Mouse (Mus musculus) embryonic facial prominence, embryonic 11.5 days (tissue): ENCODE measurements around the gene Agfg2. TPM values are rescaled to one million over a fixed set of nuclear protein-coding genes. Genes with fewer than 3 reads are reported as not detected.
A peak's percentile ranks its signal among the peaks of the same experiment; 100 is the strongest.

Source experiments
- ATAC-seq: fragments of 200-750 bp; cut with Nextera tagmentation; replicated peaks from 2 replicates; pipeline ENCODE4 v1.8.0; 2017; ENCODE audit warnings: low read depth; ENCODE audit not compliant: insufficient number of reproducible peaks, low FRiP score, low TSS enrichment
- DNase-seq: peaks from one replicate; pipeline ENCODE4 v3.0.0-alpha.2; 2015; ENCODE audit warnings: low spot score
- H3K27ac ChIP-seq: fragments of 300-500 bp; sonication (generic); replicated peaks from 2 replicates; pipeline ENCODE4 v1.5.1; 2014; ENCODE audit warnings: mild to moderate bottlenecking, low read depth, low read length, control low read depth
- H3K27me3 ChIP-seq: fragments of 300-500 bp; sonication (generic); 2 replicates; pipeline ENCODE4 v1.6.1; 2014; ENCODE audit warnings: mild to moderate bottlenecking, low read length, moderate library complexity, mixed read lengths; ENCODE audit not compliant: control insufficient read depth, insufficient read depth
- H3K36me3 ChIP-seq: fragments of 300-500 bp; sonication (generic); replicated peaks from 2 replicates; pipeline ENCODE4 v1.6.1; 2014; ENCODE audit warnings: low read depth, mild to moderate bottlenecking, low read length, moderate library complexity, mixed read lengths; ENCODE audit not compliant: control insufficient read depth, insufficient read depth
- H3K4me1 ChIP-seq: fragments of 300-500 bp; sonication (generic); 2 replicates; pipeline ENCODE4 v1.6.1; 2014; ENCODE audit warnings: low read length, mixed read lengths; ENCODE audit not compliant: control insufficient read depth, insufficient read depth
- H3K4me2 ChIP-seq: fragments of 300-500 bp; sonication (generic); 2 replicates; pipeline ENCODE4 v1.6.1; 2014; ENCODE audit warnings: low read depth, mild to moderate bottlenecking, control low read depth, low read length, moderate library complexity
- H3K4me3 ChIP-seq: fragments of 300-500 bp; sonication (generic); 2 replicates; pipeline ENCODE4 v1.5.1; 2014; ENCODE audit warnings: low read depth, low read length, control low read depth
- H3K9ac ChIP-seq: fragments of 300-500 bp; sonication (generic); replicated peaks from 2 replicates; pipeline ENCODE4 v1.6.1; 2014; ENCODE audit warnings: mild to moderate bottlenecking, control low read depth, low read length
- H3K9me3 ChIP-seq: fragments of 300-500 bp; sonication (generic); replicated peaks from 2 replicates; pipeline ENCODE4 v1.6.1; 2016; ENCODE audit warnings: mild to moderate bottlenecking, low read length, inconsistent platforms, mixed read lengths; ENCODE audit not compliant: control insufficient read depth
- WGBS: fragments of 180-500 bp; shearing (Covaris S2); extraction: QIAGEN DNeasy Blood & Tissue Kit; methylation state at CpG from one replicate; pipeline ENCODE4 v1.1.7; 2014; 5-methylcytosine and 5-hydroxymethylcytosine counted together
- polyA plus RNA-seq: library from polyadenylated mRNA; unstranded; fragments of >200 nt; fragmentation: Nextera tagmentation; extraction: Ambion mirVana; gene quantifications from 2 replicates; pipeline ENCODE4 v1.2.1, GENCODE M21; 2014

Gene Agfg2
- polyA plus RNA-seq, 1 experiment from 2014 or later, result 11.9 TPM

DNA sequence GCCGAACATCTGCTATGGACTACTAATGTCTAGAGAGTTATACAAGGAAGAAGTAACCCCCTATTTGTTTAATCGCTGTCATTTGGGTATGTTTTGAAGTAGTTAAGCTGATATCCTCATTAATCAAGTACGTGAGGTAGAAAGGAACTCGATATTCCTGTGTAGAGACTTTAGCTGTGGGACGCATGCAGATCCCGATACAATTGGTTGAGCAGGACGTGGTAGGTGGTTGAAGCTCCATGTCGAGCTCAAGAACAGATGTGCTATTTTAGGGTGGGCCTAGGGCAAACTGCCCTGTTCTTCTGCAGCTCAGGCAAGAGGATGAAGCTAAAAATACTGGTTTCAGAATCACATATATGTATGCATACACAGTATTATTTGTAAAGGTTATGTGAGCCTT, 31.2 kb upstream of the Agfg2 start:
- Histone ChIP-seq H3K9me3 (no peaks in the 10 kb centered on the region), H3K4me2 (no peak overlapping the region), H3K4me1 (no peaks in the 10 kb centered on the region), H3K9ac (no peak overlapping the region), H3K27me3 (no peaks in the 10 kb centered on the region), H3K27ac (no peak overlapping the region), H3K36me3 (no peaks in the 10 kb centered on the region), H3K4me3 (no peak overlapping the region)
- WGBS, result 65% methylated on average over 8 of the region's 8 CpGs
- ATAC-seq (no peak), DNase-seq (no peak)

DNA sequence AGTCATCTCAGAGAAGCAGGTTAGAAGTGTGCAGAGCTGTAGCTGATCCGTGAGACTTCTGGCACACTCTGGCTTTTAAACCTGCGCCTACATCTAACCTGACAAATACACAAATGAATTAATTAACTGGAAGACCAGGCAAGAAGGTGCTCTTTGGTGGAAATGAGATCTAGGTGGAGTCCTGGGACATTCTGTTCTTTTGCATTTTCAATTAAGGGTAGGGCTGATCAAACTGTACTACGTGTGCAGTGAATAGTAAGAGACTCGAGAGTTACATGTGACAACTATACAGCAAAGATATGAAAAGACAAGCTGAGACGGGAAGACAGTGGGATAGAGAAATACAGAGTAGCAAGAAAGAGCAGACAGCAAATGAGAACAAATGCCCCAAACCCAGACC, 28.9 kb upstream of the Agfg2 start:
- Histone ChIP-seq H3K4me3 (no peak overlapping the region), H3K4me2 (no peak overlapping the region), H3K4me1 (no peaks in the 10 kb centered on the region), H3K27me3 (no peaks in the 10 kb centered on the region), H3K36me3 (no peaks in the 10 kb centered on the region), H3K9me3 (no peaks in the 10 kb centered on the region), H3K27ac (no peak overlapping the region), H3K9ac (no peak overlapping the region)
- DNase-seq, result no peak
- no peak for ATAC-seq
- 90% methylated on average over 5 of the region's 5 CpGs for WGBS

DNA sequence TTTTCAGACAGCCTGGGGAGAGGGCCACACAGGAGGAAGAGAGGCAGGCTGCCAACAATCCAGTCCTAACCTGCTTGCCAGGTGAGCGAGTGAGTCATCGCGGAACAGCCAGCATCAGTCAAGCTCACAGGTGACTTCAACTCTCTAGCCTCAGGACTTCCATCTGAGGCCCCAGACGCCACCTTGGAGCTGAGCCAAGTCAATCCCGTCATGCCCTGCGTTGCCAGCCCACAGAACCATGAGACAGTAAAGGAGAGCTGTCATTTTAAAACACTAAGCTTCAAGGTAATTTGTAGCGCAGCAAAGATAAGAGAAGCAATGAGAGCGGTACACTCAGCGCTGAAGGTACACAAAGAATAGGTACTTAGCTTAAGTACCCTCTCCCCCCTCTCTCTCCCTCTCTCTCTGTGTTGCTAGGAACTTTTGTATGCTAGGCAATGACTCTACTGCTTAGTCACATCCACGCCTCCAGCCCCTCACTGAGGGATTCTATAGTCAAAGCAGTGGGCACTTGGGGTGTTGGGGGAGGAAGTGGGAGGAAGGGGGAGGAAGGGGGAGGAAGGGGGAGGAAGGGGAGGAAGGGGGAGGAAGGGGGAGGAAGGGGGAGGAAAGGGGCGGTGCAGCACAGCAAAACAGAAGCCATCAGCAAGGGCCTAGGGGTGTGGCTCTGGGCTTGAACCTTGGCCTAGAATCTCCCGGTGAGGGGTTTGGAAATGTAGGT, 22.5 kb upstream of the Agfg2 start:
- ATAC-seq (no peak), DNase-seq (peak; percentile 41)
- WGBS, result 75% methylated on average over 12 of the region's 12 CpGs
- Histone ChIP-seq H3K4me2 (no peak overlapping the region), H3K4me1 (no peaks in the 10 kb centered on the region), H3K9ac (no peak overlapping the region), H3K4me3 (no peak overlapping the region), H3K36me3 (no peaks in the 10 kb centered on the region), H3K27ac (no peak overlapping the region), H3K9me3 (no peaks in the 10 kb centered on the region), H3K27me3 (no peaks in the 10 kb centered on the region)

DNA sequence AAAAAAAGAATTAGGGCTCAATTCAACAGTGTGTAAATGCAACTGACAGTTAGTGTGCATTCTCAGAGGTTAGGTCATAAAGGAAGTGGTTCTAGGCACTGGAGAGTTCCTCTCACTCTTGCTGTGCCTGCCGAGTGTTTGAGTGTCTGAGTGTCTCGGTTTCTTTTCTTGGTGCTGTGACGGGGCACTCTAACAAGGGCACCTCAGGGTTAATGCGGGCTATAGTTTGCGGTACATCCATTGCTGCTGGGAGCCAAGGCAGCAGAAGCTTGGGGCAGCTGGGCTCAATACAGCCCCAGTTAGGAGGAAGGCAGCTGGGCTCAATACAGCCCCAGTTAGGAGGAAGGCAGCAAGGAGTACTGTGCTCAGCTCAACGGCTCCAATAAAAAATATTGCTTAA, 20.7 kb upstream of the Agfg2 start:
- no peaks in the 10 kb centered on the region for H3K36me3 ChIP-seq
- no peak overlapping the region for H3K9ac ChIP-seq
- H3K4me3 ChIP-seq, result no peak overlapping the region
- H3K27me3 ChIP-seq, result no peaks in the 10 kb centered on the region
- no peaks in the 10 kb centered on the region for H3K9me3 ChIP-seq
- no peak for DNase-seq
- no peak overlapping the region for H3K4me2 ChIP-seq
- WGBS, result 56% methylated on average over 6 of the region's 6 CpGs
- no peaks in the 10 kb centered on the region for H3K4me1 ChIP-seq
- no peak for ATAC-seq
- no peak overlapping the region for H3K27ac ChIP-seq

DNA sequence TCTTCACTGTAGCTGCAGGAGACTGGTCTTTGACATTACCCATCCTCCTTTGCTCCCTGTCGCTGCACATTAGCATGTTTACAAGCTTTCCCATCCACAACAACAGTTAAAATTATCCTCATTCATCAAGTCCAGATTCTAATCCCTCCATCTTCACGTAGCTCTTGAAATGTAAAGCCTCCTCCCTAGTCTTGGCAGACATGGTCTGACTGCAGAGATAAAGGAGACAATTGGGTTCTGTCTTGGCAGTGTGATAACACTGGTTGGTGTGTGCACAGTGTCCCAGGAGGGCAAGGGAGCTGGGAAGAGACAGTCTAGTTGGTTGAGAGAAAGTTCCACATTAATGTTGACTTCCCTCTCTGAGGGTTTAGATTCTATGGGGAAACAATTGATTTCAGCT, 15.3 kb upstream of the Agfg2 start:
- H3K4me1 ChIP-seq, result no peaks in the 10 kb centered on the region
- no peaks in the 10 kb centered on the region for H3K36me3 ChIP-seq
- H3K9ac ChIP-seq, result no peak overlapping the region
- 67% methylated on average over 2 of the region's 2 CpGs for WGBS
- no peaks in the 10 kb centered on the region for H3K9me3 ChIP-seq
- no peak overlapping the region for H3K4me2 ChIP-seq
- ATAC-seq (no peak), DNase-seq (no peak)
- no peak overlapping the region for H3K4me3 ChIP-seq
- H3K27me3 ChIP-seq, result no peaks in the 10 kb centered on the region
- H3K27ac ChIP-seq, result no peak overlapping the region

DNA sequence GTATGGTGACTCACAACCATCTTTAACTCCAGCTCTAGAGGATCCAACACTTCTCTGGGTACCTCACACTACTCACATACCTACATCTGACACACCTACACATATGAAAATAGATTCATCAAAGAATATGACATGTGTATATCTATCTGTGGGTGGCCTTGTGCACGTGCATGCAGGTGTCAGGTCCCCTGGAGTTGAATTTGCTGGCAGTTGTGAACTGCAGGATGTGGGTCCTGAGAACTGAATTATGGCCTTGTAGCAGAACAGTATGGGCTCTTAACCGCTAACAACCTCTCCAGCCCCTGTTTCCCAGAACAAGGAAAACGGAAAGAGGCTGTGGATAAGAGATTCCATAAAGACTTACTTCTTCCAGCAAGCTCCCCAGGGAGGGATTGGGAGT, 14.6 kb upstream of the Agfg2 start:
- no peaks in the 10 kb centered on the region for H3K36me3 ChIP-seq
- no peaks in the 10 kb centered on the region for H3K27me3 ChIP-seq
- H3K4me1 ChIP-seq, result no peaks in the 10 kb centered on the region
- DNase-seq (no peak), ATAC-seq (no peak)
- H3K4me2 ChIP-seq, result no peak overlapping the region
- no peak overlapping the region for H3K27ac ChIP-seq
- no peak overlapping the region for H3K4me3 ChIP-seq
- no peak overlapping the region for H3K9ac ChIP-seq
- no peaks in the 10 kb centered on the region for H3K9me3 ChIP-seq
- WGBS, result 79% methylated on average over 3 of the region's 3 CpGs

DNA sequence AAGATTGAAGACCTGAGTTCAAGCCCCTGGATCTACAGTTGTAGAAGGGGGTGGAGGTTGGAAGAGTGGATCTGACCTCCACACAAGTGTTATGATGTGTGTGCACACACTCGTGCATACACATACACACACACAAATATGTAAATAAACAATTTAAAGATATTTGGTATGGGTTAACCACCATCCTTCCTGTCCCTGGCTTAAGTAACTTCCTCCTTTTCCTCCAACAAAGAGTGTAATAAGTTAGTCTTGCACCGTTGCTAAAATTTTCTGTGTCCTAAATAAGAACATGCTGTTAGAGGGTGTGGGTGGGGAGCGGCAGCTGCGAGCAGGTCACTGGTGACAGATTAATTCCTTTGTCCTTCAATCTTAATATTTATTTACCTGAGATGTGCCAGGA, 11.4 kb upstream of the Agfg2 start:
- Histone ChIP-seq H3K9ac (no peak overlapping the region), H3K27me3 (no peaks in the 10 kb centered on the region), H3K4me1 (no peaks in the 10 kb centered on the region), H3K27ac (no peak overlapping the region), H3K4me2 (no peak overlapping the region), H3K36me3 (no peaks in the 10 kb centered on the region), H3K9me3 (no peaks in the 10 kb centered on the region), H3K4me3 (no peak overlapping the region)
- DNase-seq, result no peak
- 80% methylated on average over 4 of the region's 4 CpGs for WGBS
- no peak for ATAC-seq

DNA sequence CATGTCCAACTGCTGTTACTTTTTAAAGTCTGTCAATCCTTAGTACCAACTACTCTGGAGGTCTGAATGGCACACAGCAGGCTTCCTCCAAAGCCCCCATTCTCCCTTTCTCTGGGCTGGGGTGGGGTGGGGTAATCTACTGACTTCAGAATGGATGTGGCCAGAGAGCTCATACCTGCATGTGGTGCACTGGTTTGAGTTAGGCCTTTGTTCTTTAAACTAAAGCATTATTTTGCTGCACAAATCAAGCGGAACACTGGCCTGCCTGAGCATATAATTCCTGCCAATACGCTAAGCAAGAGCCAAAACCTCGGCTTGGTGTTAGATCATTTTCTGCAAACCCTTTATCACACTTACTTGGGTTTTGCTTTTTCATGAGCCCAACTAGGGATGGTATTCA, 10.3 kb upstream of the Agfg2 start:
- Histone ChIP-seq H3K27ac (no peak overlapping the region), H3K4me1 (no peaks in the 10 kb centered on the region), H3K4me2 (no peak overlapping the region), H3K9ac (no peak overlapping the region), H3K4me3 (no peak overlapping the region), H3K27me3 (no peaks in the 10 kb centered on the region), H3K9me3 (no peaks in the 10 kb centered on the region), H3K36me3 (no peaks in the 10 kb centered on the region)
- DNase-seq, result no peak
- no peak for ATAC-seq
- WGBS, result 71% methylated on average over 3 of the region's 3 CpGs
